Mouse (Mus musculus) stomach, postnatal 0 days (tissue): ENCODE measurements at regions not wholly inside any gene's neighbourhood (a gene's known extent, or its start where the extent isn't known, plus 50 kb on each side); places are given as distances from the start of the nearest gene placed in this dataset.

Experiments
- CTCF ChIP-seq: IDR thresholded peaks from 2 replicates; pipeline ENCODE4 v1.5.1; 2016; ENCODE audit warnings: antibody characterized with exemption, low read depth, mild to moderate bottlenecking, moderate library complexity
- EP300 ChIP-seq: optimal IDR thresholded peaks from 2 replicates; pipeline ENCODE3; 2016; ENCODE audit warnings: antibody characterized with exemption

DNA sequence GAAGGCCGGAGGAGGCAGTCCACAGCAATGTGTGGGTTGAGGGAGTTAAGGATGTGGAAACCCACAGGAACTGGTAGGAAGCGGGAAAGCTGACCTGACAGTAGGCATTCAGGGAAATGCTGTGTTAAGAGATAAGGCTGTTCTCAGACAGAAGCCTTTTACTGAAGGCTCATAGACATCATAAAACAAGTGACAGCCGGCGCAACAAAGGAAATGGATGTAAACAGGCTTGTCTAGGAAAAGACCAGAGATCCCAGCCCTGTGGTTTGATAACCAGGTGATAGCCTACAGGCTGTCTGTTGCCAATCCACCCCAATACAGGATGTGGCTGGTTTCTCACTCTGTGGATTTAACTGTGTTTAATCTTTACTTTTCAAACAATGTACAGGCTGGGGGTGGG, 66.7 kb upstream of the Vldlr start:
- TF ChIP-seq CTCF (no peak), EP300 (no peak)
